Mouse (Mus musculus): ENCODE results near the gene Plch2. TPM values are rescaled to one million over a fixed set of nuclear protein-coding genes. Genes with fewer than 3 reads are reported as not detected.

Plch2 gene
- total RNA-seq (2021) (under 1 TPM; 0.40 to 0.83 TPM), polyA plus RNA-seq (2012; rRNA removed) (4.4 and 4.8 TPM in 2 replicates)
- long read RNA-seq, partial matches to known transcripts = 0 of 1 reads
- long read RNA-seq, other reads (novel, unspliced or antisense) = 1 of 1 reads

DNA sequence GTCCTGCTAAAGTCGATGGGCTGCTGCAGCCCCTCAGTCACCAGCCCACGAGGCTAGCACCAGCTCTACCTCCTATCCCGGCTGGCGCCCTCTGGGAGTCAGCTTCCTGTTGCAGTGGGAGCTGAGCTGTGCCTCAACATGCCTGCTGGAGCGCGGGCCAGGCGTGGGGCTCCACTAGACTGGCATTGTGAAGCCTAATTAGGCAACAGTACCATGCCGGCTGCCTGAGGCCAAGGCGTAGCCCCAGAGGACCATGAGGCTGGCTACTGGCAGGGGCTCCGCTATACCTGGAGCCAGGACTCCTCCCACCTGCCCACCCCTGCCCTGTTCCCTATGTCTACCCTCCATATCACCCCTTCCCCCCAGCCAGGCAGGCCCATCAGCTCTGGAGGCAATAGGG, at the start of gene Plch2:
Gene Plch2, minus strand, starts transcription at position 61 of the 400 bp plus-strand sequence.
- DNase-seq = no peak

- no peak for DNase-seq
Measured at GRCm38 (mm10) chr4:155098572-155098971, 42.0 kb upstream of the Plch2 start.

- DNase-seq = no peak
Measured at GRCm38 (mm10) chr4:155097452-155097851, 40.9 kb upstream of the Plch2 start.

DNA sequence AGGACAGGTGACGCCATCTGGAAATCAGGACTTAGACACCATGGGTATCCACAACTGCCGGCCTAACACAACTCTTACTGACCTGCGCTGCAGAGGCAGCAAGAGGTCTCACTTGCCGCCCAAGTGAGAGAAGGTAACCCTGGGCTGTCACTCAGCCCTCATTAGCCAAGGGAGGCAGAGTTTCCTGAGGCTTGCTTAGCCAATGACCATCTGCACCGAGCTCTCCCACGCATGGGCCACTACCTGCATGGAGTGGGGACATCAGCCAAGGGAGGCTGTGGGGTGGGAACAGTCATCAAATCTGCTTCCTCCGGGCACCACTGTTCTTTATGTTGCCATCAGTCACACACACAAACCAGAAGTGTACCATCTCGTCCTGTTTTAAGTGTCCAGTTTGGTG, 39.4 kb upstream of the Plch2 start:
- DNase-seq = no peak

DNA sequence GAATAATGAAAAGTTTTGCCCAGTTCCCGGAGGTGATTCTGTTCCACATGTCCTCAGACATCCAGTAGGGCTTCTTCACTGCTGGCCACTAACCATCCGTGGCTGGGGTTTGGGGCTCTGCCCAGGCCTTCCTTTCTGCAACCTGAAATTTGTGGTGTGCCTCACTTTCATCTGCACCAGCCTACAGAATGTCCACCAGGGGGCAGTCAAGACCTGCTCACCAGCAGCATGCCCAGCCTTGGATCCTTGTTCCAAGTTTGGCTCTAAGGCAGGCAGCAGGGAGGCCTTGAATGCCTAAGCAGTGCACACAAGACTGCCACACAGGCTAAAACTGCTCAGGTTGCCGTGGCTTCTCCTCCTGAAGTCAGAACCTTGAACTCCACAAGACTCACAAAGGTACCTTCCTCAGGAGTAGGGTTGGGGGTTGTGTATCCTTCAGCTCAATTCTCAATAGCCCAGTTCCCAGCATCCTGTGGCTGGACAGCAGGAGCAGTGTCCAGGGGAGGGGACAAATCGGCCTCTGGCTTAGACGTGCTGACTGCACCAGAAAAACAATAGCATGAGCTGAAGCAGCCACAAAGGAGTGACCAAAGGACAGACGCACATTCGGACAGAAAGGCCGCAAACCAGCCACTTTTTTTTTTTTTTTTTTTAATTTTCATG, 38.8 kb upstream of the Plch2 start:
- DNase-seq = peak; percentile 89

GRCm38 (mm10) chr4:155094565-155094964, 38.0 kb upstream of the Plch2 start:
- DNase-seq = peak; percentile 56

DNA sequence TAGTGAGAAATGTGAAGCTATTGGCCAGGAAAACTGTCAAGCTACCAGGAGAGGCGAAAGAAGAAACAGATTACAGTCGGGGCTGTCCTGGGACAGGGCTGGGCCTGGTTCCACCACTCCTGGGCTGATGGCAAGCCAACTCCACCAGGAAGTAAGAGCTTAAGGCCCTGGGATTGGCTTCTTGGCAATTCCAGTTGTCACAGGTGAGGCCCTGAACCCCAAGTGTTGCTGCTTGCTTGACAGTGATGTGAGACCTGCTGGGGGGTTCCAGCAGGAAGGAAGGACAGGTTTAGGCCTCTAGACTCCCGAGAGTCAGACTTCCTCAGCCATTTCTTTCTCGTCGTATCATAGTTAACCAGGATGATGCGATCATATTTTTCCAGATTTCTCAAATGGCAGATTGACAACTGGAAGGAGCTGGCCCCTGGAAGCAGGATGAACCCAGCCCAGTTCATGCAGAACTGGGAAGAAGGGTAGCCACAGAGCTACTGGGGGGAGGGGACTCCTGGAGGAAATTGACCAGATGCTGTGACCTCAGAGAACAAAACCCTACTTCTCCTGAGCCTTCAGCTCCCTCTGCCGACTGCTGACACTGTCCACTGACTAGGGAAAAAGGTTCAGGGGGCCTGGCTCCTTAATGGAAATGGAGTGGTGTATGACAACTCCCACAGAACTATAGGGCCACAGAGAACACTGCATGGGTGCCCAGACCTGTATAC, 37.0 kb upstream of the Plch2 start:
- DNase-seq = no peak

DNA sequence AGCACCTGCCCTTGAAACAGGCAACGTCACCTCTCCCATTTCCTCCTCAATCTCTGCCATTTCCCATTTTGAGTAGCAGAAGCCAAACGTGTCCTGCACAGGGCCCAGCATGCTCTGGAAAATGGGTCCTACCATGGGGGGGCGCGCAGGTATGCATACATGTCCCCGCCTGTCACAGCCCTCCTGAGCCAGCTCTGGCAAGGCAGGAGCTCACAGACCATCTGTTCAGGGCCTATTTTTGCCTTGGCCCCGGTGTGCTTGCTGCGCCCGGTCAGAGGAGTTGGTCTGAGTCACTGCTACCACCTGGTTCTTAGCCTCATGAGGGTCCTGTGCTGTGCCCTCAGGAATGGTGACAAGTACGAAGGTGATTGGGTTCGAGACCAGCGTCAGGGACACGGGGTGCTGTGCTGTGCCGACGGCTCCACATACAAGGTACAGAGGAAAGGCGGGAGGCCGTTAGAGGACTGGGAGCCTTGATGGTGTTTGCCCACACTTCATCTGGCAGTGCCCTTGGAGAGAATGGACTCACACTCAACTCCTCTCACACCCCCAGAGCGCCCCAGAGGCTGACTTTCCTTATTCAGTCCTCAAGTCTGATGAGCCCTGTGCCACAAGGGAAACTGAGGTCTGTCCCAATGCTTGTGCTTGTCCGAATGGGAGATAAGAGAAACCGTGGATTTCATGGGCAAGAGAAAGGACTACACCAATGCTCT, 36.3 kb upstream of the Plch2 start:
- no peak for DNase-seq

- no peak for DNase-seq
Measured at GRCm38 (mm10) chr4:155090688-155091449, 34.3 kb upstream of the Plch2 start.

DNA sequence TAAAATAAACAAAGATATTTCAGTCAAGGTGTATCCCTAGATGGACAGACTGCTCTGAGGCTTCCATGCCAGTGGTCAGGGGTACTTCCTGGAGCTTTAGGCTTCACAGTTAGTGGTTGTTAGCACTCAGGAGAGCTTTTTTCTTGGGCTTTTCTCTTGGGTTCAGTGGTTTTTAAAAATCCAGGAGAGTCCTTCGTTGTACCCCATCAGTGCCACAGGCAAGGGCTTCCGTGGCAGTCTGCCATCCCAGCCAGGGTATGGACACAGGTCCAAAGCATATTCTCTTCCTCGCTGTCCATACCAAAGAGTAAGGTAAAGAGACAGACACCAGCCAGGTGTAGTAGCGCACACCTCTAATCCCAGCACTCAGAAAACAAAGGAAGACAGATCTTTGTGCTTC, 33.6 kb upstream of the Plch2 start:
- DNase-seq = no peak

GRCm38 (mm10) chr4:155089241-155089640, 32.7 kb upstream of the Plch2 start:
- DNase-seq = no peak

- DNase-seq = peak; percentile 100
Measured at GRCm38 (mm10) chr4:155086108-155087024, 29.8 kb upstream of the Plch2 start, which contains the start of the genes Rer1 and Morn1. Gene Rer1 (minus strand): TSS chr4:155086382. Gene Morn1 (plus strand): TSS chr4:155086577.

GRCm38 (mm10) chr4:155085206-155086107, 28.9 kb upstream of the Plch2 start:
- DNase-seq = no peak

DNA sequence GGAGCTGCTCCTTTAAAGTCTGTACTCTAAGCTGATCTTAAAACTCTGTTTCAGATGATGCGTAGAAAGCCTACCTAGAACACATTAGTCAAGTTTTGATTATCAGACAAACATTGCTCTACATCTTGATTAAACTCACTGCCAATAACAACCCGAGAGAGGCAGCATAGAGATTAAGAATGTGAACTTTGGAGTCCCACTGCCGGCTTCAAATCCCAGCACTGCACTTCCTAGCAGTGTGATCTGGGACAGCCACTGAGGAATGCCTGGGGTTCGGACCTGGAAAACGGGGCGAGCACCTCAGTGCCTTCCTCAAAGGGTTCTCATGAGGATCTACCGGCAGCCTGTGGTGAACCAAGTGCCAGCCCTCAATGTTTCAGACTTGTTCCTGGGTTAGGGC, 27.8 kb upstream of the Plch2 start:
- DNase-seq = no peak

- no peak for DNase-seq
Measured at GRCm38 (mm10) chr4:155083553-155083952, 27.0 kb upstream of the Plch2 start.

GRCm38 (mm10) chr4:155079666-155080065, 23.1 kb upstream of the Plch2 start:
- DNase-seq = no peak

GRCm38 (mm10) chr4:155078808-155079207, 22.2 kb upstream of the Plch2 start:
- DNase-seq = peak; percentile 71

- no peak for DNase-seq
Measured at GRCm38 (mm10) chr4:155076677-155077076, 20.1 kb upstream of the Plch2 start.

- no peak for DNase-seq
Measured at GRCm38 (mm10) chr4:155075813-155076212, 19.2 kb upstream of the Plch2 start.

DNA sequence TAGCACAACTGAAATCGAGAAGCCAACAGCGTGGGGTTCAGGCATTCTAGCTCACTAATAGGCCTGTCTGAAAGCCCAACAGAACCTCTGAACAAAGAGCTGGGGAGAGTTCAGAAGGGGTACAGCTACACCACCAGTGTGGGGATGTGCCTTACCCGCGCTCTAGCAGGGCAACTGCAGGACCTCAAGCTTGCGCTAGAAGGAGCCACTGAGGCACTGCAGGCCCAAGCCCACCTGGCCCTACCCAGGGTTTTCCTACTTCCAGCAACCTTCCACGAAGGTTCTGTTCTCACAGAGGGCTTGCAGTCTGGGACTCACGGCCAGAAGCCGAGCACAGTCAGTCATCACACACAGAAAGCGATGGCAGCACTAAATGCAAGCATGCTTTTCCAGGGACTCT, 18.6 kb upstream of the Plch2 start:
- no peak for DNase-seq

Measured in adrenal gland, adult 2 months (tissue).